Mouse (Mus musculus): Measurements from ENCODE around the gene Naaladl1. TPM values are rescaled to one million over a fixed set of nuclear protein-coding genes. Genes with fewer than 3 reads are reported as not detected.

The Naaladl1 gene
- polyA plus RNA-seq, 1 experiment = 0.49 TPM

GRCm38 (mm10) chr19:6117346-6117985, 11.9 kb downstream of the Naaladl1 start:
- 3% methylated on average over 32 of the region's 32 CpGs for WGBS
- DNase-seq (ENCODE audit: low read depth in 1 of 2, low spot score in 2 of 2) = no peak
- Histone ChIP-seq H3K27ac (ENCODE audit: insufficient read depth, low read length) (peak overlapping the region; percentile 95), H3K36me3 (ENCODE audit: control insufficient read depth, insufficient read depth, low read length) (peaks cover 17% of the 10 kb centered on the region), H3K4me1 (ENCODE audit: control insufficient read depth, insufficient read depth, insufficient read length) (no peaks in the 10 kb centered on the region; the same call in 1 of the 2 replicates), H3K4me3 (ENCODE audit: extremely low read depth, insufficient read depth, insufficient read length) (peak overlapping the region; percentile 87), H3K27me3 (ENCODE audit: control insufficient read depth, insufficient read depth, low read length) (no peaks in the 10 kb centered on the region)
- TF ChIP-seq CTCF (IDR thresholded peaks at IDR 0.05; ENCODE audit: extremely low read depth, insufficient read depth, insufficient read length, insufficient replicate concordance) (no peak), POLR2A (IDR thresholded peaks at IDR 0.05; ENCODE audit: low read depth, low read length) (no peak)

- DNase-seq (ENCODE audit: low read depth in 1 of 2, low spot score in 2 of 2) = peak; percentile 81 to 88
- Histone ChIP-seq H3K27me3 (ENCODE audit: control insufficient read depth, insufficient read depth, low read length) (no peaks in the 10 kb centered on the region), H3K4me1 (ENCODE audit: control insufficient read depth, insufficient read depth, insufficient read length) (no peaks in the 10 kb centered on the region; the same call in 1 of the 2 replicates), H3K36me3 (ENCODE audit: control insufficient read depth, insufficient read depth, low read length) (peaks cover 17% of the 10 kb centered on the region), H3K27ac (ENCODE audit: insufficient read depth, low read length) (peak within 1 kb of the TSS; percentile 95), H3K4me3 (ENCODE audit: extremely low read depth, insufficient read depth, insufficient read length) (peak within 1 kb of the TSS; percentile 87)
- TF ChIP-seq POLR2A (IDR thresholded peaks at IDR 0.05; ENCODE audit: low read depth, low read length) (peak; percentile 38), CTCF (IDR thresholded peaks at IDR 0.05; ENCODE audit: extremely low read depth, insufficient read depth, insufficient read length, insufficient replicate concordance) (no peak)
- under 1% methylated on average over 77 of the region's 77 CpGs for WGBS
These were observed 12.5 kb downstream of the Naaladl1 start, which contains the start of gene Sac3d1 for GRCm38 (mm10) chr19:6117986-6118676. Gene Sac3d1, minus strand, starts transcription at chr19:6118650.

GRCm38 (mm10) chr19:6118677-6119185, 13.1 kb downstream of the Naaladl1 start:
- TF ChIP-seq POLR2A (IDR thresholded peaks at IDR 0.05; ENCODE audit: low read depth, low read length) (no peak), CTCF (IDR thresholded peaks at IDR 0.05; ENCODE audit: extremely low read depth, insufficient read depth, insufficient read length, insufficient replicate concordance) (no peak)
- WGBS = 4% methylated on average over 8 of the region's 8 CpGs
- no peaks in the 10 kb centered on the region for H3K27me3 ChIP-seq (ENCODE audit: control insufficient read depth, insufficient read depth, low read length)
- H3K27ac ChIP-seq (ENCODE audit: insufficient read depth, low read length) = no peak overlapping the region
- DNase-seq (ENCODE audit: low read depth in 1 of 2, low spot score in 2 of 2) = no peak
- H3K4me3 ChIP-seq (ENCODE audit: extremely low read depth, insufficient read depth, insufficient read length) = peak overlapping the region; percentile 87; the same call in 1 of the 2 replicates
- H3K36me3 ChIP-seq (ENCODE audit: control insufficient read depth, insufficient read depth, low read length) = peaks cover 17% of the 10 kb centered on the region
- no peaks in the 10 kb centered on the region; the same call in 1 of the 2 replicates for H3K4me1 ChIP-seq (ENCODE audit: control insufficient read depth, insufficient read depth, insufficient read length)

GRCm38 (mm10) chr19:6121761-6122160, 16.2 kb downstream of the Naaladl1 start:
- H3K27ac ChIP-seq (ENCODE audit: insufficient read depth, low read length) = no peak overlapping the region

GRCm38 (mm10) chr19:6123330-6123729, 17.7 kb downstream of the Naaladl1 start:
- TF ChIP-seq CTCF (IDR thresholded peaks at IDR 0.05; ENCODE audit: extremely low read depth, insufficient read depth, insufficient read length, insufficient replicate concordance) = no peak
- no peak for TF ChIP-seq POLR2A (IDR thresholded peaks at IDR 0.05; ENCODE audit: low read depth, low read length)
- H3K4me3 ChIP-seq (ENCODE audit: extremely low read depth, insufficient read depth, insufficient read length) = no peak overlapping the region
- H3K4me1 ChIP-seq (ENCODE audit: control insufficient read depth, insufficient read depth, insufficient read length) = no peaks in the 10 kb centered on the region
- no peak for DNase-seq (ENCODE audit: low read depth in 1 of 2, low spot score in 2 of 2)
- H3K36me3 ChIP-seq (ENCODE audit: control insufficient read depth, insufficient read depth, low read length) = peaks cover 7% of the 10 kb centered on the region
- no peaks in the 10 kb centered on the region for H3K27me3 ChIP-seq (ENCODE audit: control insufficient read depth, insufficient read depth, low read length)
- WGBS = 92% methylated on average over 8 of the region's 8 CpGs
- no peak overlapping the region for H3K27ac ChIP-seq (ENCODE audit: insufficient read depth, low read length)

More at GRCm38 (mm10) chr19:6121761-6122160, 16.2 kb downstream of the Naaladl1 start:
- H3K4me1 ChIP-seq (ENCODE audit: control insufficient read depth, insufficient read depth, insufficient read length) = no peaks in the 10 kb centered on the region; the same call in 1 of the 2 replicates
- no peak for DNase-seq (ENCODE audit: low read depth in 1 of 2, low spot score in 2 of 2)
- H3K4me3 ChIP-seq (ENCODE audit: extremely low read depth, insufficient read depth, insufficient read length) = no peak overlapping the region
- TF ChIP-seq POLR2A (IDR thresholded peaks at IDR 0.05; ENCODE audit: low read depth, low read length) = no peak
- TF ChIP-seq CTCF (IDR thresholded peaks at IDR 0.05; ENCODE audit: extremely low read depth, insufficient read depth, insufficient read length, insufficient replicate concordance) = no peak
- H3K27me3 ChIP-seq (ENCODE audit: control insufficient read depth, insufficient read depth, low read length) = no peaks in the 10 kb centered on the region
- 93% methylated on average over 19 of the region's 19 CpGs for WGBS
- peaks cover 7% of the 10 kb centered on the region for H3K36me3 ChIP-seq (ENCODE audit: control insufficient read depth, insufficient read depth, low read length)

GRCm38 (mm10) chr19:6124898-6125297, 19.3 kb downstream of the Naaladl1 start:
- no peak for TF ChIP-seq POLR2A (IDR thresholded peaks at IDR 0.05; ENCODE audit: low read depth, low read length)
- TF ChIP-seq CTCF (IDR thresholded peaks at IDR 0.05; ENCODE audit: extremely low read depth, insufficient read depth, insufficient read length, insufficient replicate concordance) = no peak
- WGBS = 76% methylated on average over 2 of the region's 2 CpGs
- H3K4me1 ChIP-seq (ENCODE audit: control insufficient read depth, insufficient read depth, insufficient read length) = no peaks in the 10 kb centered on the region
- DNase-seq (ENCODE audit: low read depth in 1 of 2, low spot score in 2 of 2) = no peak
- no peak overlapping the region for H3K4me3 ChIP-seq (ENCODE audit: extremely low read depth, insufficient read depth, insufficient read length)
- no peaks in the 10 kb centered on the region for H3K27me3 ChIP-seq (ENCODE audit: control insufficient read depth, insufficient read depth, low read length)
- H3K27ac ChIP-seq (ENCODE audit: insufficient read depth, low read length) = no peak overlapping the region
- H3K36me3 ChIP-seq (ENCODE audit: control insufficient read depth, insufficient read depth, low read length) = peaks cover 7% of the 10 kb centered on the region

All from spleen, adult 2 months (tissue).